Mouse (Mus musculus): Measurements from ENCODE around the gene Mchr1.
"Not testable (repeated sequence)": the region's sequence is repeated elsewhere in the genome, so short reads cannot be mapped to it uniquely, and the experiment has no call there.

The Mchr1 gene

GRCm38 (mm10) chr15:81235086-81235920 is at the start of gene Mchr1:
Mchr1 (plus strand) TSS chr15:81235499.
- DNase-seq (ENCODE audit: low spot score) = no peak

GRCm38 (mm10) chr15:81189061-81189460 is 46.2 kb upstream of the Mchr1 start:
- DNase-seq (ENCODE audit: low spot score) = no peak

GRCm38 (mm10) chr15:81190011-81190629 is 45.2 kb upstream of the Mchr1 start:
- DNase-seq (ENCODE audit: low spot score) = no peak

- peak; percentile 99 for DNase-seq (ENCODE audit: low spot score)
Measured at GRCm38 (mm10) chr15:81190630-81191178, 44.6 kb upstream of the Mchr1 start, which contains the start of gene Mrtfa. Mrtfa (minus strand) TSS chr15:81190757.

GRCm38 (mm10) chr15:81191303-81191702 is 44.0 kb upstream of the Mchr1 start:
- no peak for DNase-seq (ENCODE audit: low spot score)

- DNase-seq (ENCODE audit: low spot score) = no peak
Measured at GRCm38 (mm10) chr15:81192316-81192715, 43.0 kb upstream of the Mchr1 start.

- no peak for DNase-seq (ENCODE audit: low spot score)
Measured at GRCm38 (mm10) chr15:81192858-81193257, 42.4 kb upstream of the Mchr1 start.

- no peak for DNase-seq (ENCODE audit: low spot score)
Measured at GRCm38 (mm10) chr15:81194791-81195190, 40.5 kb upstream of the Mchr1 start.

GRCm38 (mm10) chr15:81195447-81195846 is 39.9 kb upstream of the Mchr1 start:
- no peak for DNase-seq (ENCODE audit: low spot score)

GRCm38 (mm10) chr15:81197197-81197596 is 38.1 kb upstream of the Mchr1 start:
- no peak for DNase-seq (ENCODE audit: low spot score)

GRCm38 (mm10) chr15:81198447-81198846 is 36.9 kb upstream of the Mchr1 start:
- peak; percentile 21 for DNase-seq (ENCODE audit: low spot score)

GRCm38 (mm10) chr15:81199372-81199959 is 35.8 kb upstream of the Mchr1 start:
- peak; percentile 66 for DNase-seq (ENCODE audit: low spot score)

- DNase-seq (ENCODE audit: low spot score) = no peak
Measured at GRCm38 (mm10) chr15:81202462-81202861, 32.8 kb upstream of the Mchr1 start.

GRCm38 (mm10) chr15:81210496-81210895 is 24.8 kb upstream of the Mchr1 start:
- no peak for DNase-seq (ENCODE audit: low spot score)

- DNase-seq (ENCODE audit: low spot score) = no peak
Measured at GRCm38 (mm10) chr15:81212976-81213375, 22.3 kb upstream of the Mchr1 start.

- DNase-seq (ENCODE audit: low spot score) = no peak
Measured at GRCm38 (mm10) chr15:81216906-81217653, 18.2 kb upstream of the Mchr1 start.

- no peak for DNase-seq (ENCODE audit: low spot score)
Measured at GRCm38 (mm10) chr15:81219054-81219453, 16.2 kb upstream of the Mchr1 start.

GRCm38 (mm10) chr15:81220051-81220450 is 15.2 kb upstream of the Mchr1 start:
- not testable (repeated sequence) for DNase-seq (ENCODE audit: low spot score)

GRCm38 (mm10) chr15:81221446-81221845 is 13.9 kb upstream of the Mchr1 start:
- no peak for DNase-seq (ENCODE audit: low spot score)

- DNase-seq (ENCODE audit: low spot score) = no peak
Measured at GRCm38 (mm10) chr15:81225016-81225415, 10.3 kb upstream of the Mchr1 start.

- no peak for DNase-seq (ENCODE audit: low spot score)
Measured at GRCm38 (mm10) chr15:81225732-81226131, 9.6 kb upstream of the Mchr1 start.

GRCm38 (mm10) chr15:81226796-81227195 is 8.5 kb upstream of the Mchr1 start:
- no peak for DNase-seq (ENCODE audit: low spot score)

Data from T-cell, adult 2 months (primary cell).